13 mouse cellular contexts compared by ENCODE assay signal in the genomic region with DNA sequence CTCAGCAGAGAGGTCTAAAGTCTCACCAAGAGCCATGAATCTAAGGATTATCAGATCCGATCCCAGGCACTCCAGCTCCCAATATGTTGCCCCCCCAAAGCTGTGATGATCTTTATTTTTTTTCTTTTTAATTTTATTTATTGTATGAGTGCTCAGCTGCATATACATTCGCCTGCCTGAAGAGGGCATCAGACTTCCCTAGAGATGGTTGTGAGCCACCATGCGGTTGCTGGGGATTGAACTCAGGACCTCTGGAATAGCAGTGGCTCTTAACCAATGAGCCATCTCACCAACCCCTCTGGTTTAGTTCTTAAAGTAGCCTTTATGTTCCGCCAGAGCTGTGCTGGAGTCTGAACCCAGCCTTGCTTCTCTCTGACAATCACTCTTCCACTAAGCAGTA. TPM values are rescaled to one million over a fixed set of nuclear protein-coding genes. Genes with fewer than 3 reads are reported as not detected.
DNase-seq lines count a peak whose midpoint lies in the region; ATAC-seq and TF ChIP-seq lines count a peak whose summit lies in the region.
"Had no signal": no experiment of that assay in that cellular context is flagged by ENCODE, and none has a peak within 500 bp of the region (broad histone marks: within the 10 kb centered on the region; RNA-seq: fewer than 3 reads in every experiment).

No protein-coding gene starts in this region.

- H3K4me1 ChIP-seq in heart, postnatal 0 days (ENCODE audit: control insufficient read depth, insufficient read depth), result peaks cover 12% of the 10 kb centered on the region
- H3K4me1 ChIP-seq in lung, adult 2 months (ENCODE audit: control insufficient read depth, insufficient read depth, low read length), result peaks cover 22% of the 10 kb centered on the region
- peaks cover 8% of the 10 kb centered on the region for H3K4me1 ChIP-seq in ES-Bruce4 (ENCODE audit: control insufficient read depth, insufficient read depth, low read length)
- H3K4me1 ChIP-seq in cortical plate, adult 2 months (ENCODE audit: control insufficient read depth, insufficient read depth, low read length), result peaks cover 10% of the 10 kb centered on the region

- no peak for ATAC-seq in heart, postnatal 0 days (ENCODE audit: insufficient read depth, low read depth)
- ATAC-seq: intestine, embryonic 15.5 days had no signal

- no peak for TF ChIP-seq EP300 in heart, postnatal 0 days (IDR thresholded peaks at IDR 0.05; ENCODE audit: low read depth)
- no peak for TF ChIP-seq EP300 in ES-Bruce4 (IDR thresholded peaks at IDR 0.05; ENCODE audit: insufficient read depth, low read depth, low read length)

- peak overlapping the region; percentile 81 for H3K27ac ChIP-seq in heart, postnatal 0 days (ENCODE audit: low read depth)
- 0 out of 2 replicates have a peak overlapping the region, but pooled peaks have one; percentile 34 for H3K27ac ChIP-seq in ES-Bruce4 (ENCODE audit: insufficient read depth, low read length)
- H3K27ac ChIP-seq in cortical plate, adult 2 months (ENCODE audit: insufficient read depth, low read length), result no peak overlapping the region
- H3K27ac ChIP-seq: intestine, embryonic 15.5 days had no signal

- TF ChIP-seq POLR2A in lung, adult 2 months (IDR thresholded peaks at IDR 0.05; ENCODE audit: borderline replicate concordance, extremely low read depth, low read depth, low read length), result no peak
- TF ChIP-seq POLR2A in ES-Bruce4 (IDR thresholded peaks at IDR 0.05; ENCODE audit: insufficient read depth, low read length), result no peak
- TF ChIP-seq POLR2A in cortical plate, adult 2 months (IDR thresholded peaks at IDR 0.05; ENCODE audit: extremely low read depth, insufficient read depth, low read length), result no peak

- H3K9me3 ChIP-seq in heart, postnatal 0 days (replicated peaks; ENCODE audit: control insufficient read depth, low read length), result no peaks in the 10 kb centered on the region
- H3K9me3 ChIP-seq in ES-Bruce4 (replicated peaks; ENCODE audit: control insufficient read depth, insufficient read depth, low read length, poor library complexity, severe bottlenecking), result no peaks in the 10 kb centered on the region
- H3K9me3 ChIP-seq: intestine, embryonic 15.5 days had no signal

- no peak overlapping the region for H3K9ac ChIP-seq in heart, postnatal 0 days (replicated peaks; ENCODE audit: low read depth, low read length)
- H3K9ac ChIP-seq in ES-Bruce4 (ENCODE audit: low read depth, poor library complexity, severe bottlenecking), result no peak overlapping the region
- H3K9ac ChIP-seq: intestine, embryonic 15.5 days had no signal

- H3K4me3 ChIP-seq in heart, postnatal 0 days (ENCODE audit: low read depth, low read length), result no peak overlapping the region
- H3K4me3 ChIP-seq in lung, adult 2 months (replicated peaks; ENCODE audit: extremely low read depth, low read depth, low read length), result no peak overlapping the region
- H3K4me3 ChIP-seq in ES-Bruce4 (ENCODE audit: low read depth, low read length), result no peak overlapping the region
- H3K4me3 ChIP-seq in cortical plate, adult 2 months (ENCODE audit: insufficient read depth, low read length), result no peak overlapping the region
- H3K4me3 ChIP-seq: intestine, embryonic 15.5 days had no signal

- no peaks in the 10 kb centered on the region for H3K27me3 ChIP-seq in heart, postnatal 0 days (ENCODE audit: control insufficient read depth, insufficient read depth, low read length)
- no peaks in the 10 kb centered on the region for H3K27me3 ChIP-seq in ES-Bruce4 (ENCODE audit: control insufficient read depth, insufficient read depth, low read length, poor library complexity, severe bottlenecking)
- H3K27me3 ChIP-seq: intestine, embryonic 15.5 days had no signal

- H3K36me3 ChIP-seq in heart, postnatal 0 days (replicated peaks; ENCODE audit: control insufficient read depth, insufficient read depth, low read length), result peaks cover 29% of the 10 kb centered on the region
- no peaks in the 10 kb centered on the region for H3K36me3 ChIP-seq in ES-Bruce4 (ENCODE audit: control insufficient read depth, insufficient read depth, low read length, poor library complexity, severe bottlenecking)

- no peak for DNase-seq in heart, postnatal 0 days (ENCODE audit: low spot score)
- DNase-seq in heart, adult 11 months, result no peak
- DNase-seq in lung, adult 2 months, result no peak
- DNase-seq in lung, postnatal 10 days, result no peak
- no peak for DNase-seq in adrenal gland, postnatal 14 days
- DNase-seq: thymus, adult 18-20 months had no signal

- TF ChIP-seq CTCF in heart, postnatal 0 days (IDR thresholded peaks at IDR 0.05; ENCODE audit: low read depth), result peak; percentile 28
- peak; percentile 29 for TF ChIP-seq CTCF in lung, adult 2 months (IDR thresholded peaks at IDR 0.05; ENCODE audit: insufficient read depth, low read length)
- TF ChIP-seq CTCF in ES-Bruce4 (IDR thresholded peaks at IDR 0.05; ENCODE audit: low read depth, low read length), result peak; percentile 33
- TF ChIP-seq CTCF in cortical plate, adult 2 months (IDR thresholded peaks at IDR 0.05; ENCODE audit: extremely low read depth, insufficient read depth, low read length), result 0 out of 2 replicates have a peak, but pooled peaks have one; percentile 21

- WGBS in heart, postnatal 0 days, result 81% methylated on average over 4 of the region's 4 CpGs
- 80% methylated on average over 4 of the region's 4 CpGs for WGBS in lung, adult 2 months

- H3K4me2 ChIP-seq in heart, postnatal 0 days (ENCODE audit: low read depth, low read length), result no peak overlapping the region
- H3K4me2 ChIP-seq: intestine, embryonic 15.5 days had no signal

RNA-seq across cellular contexts. Expression of gene Soga1, which starts 25.3 kb away (rescaled TPM):
- 21.0 and 48.5 TPM in 2 replicates for total RNA-seq in heart, postnatal 0 days (2014; rRNA removed; ENCODE audit: low replicate concordance)
- polyA plus RNA-seq in heart, postnatal 0 days (2015; fragmentation: Nextera tagmentation; extraction: Ambion mirVana), result 1.0 and 1.1 TPM in 2 replicates
- polyA plus RNA-seq in lung, adult 2 months (2012; rRNA removed), result 34.1 and 37.1 TPM in 2 replicates
- polyA plus RNA-seq in ES-Bruce4 (2011; ENCODE audit: insufficient read depth, insufficient read length, low read depth, missing spikeins), result 9.8 and 11.5 TPM in 2 replicates
- polyA plus RNA-seq in cortical plate, adult 2 months (2012; rRNA removed), result 5.8 and 6.8 TPM in 2 replicates
- total RNA-seq in adrenal gland, postnatal 14 days (2021), result 31.9 and 33.5 TPM in 2 replicates

RNA-seq across cellular contexts. Expression of gene Tldc2, which starts 33.1 kb away (rescaled TPM):
- not detected in 2 replicates for total RNA-seq in heart, postnatal 0 days (2014; rRNA removed; ENCODE audit: low replicate concordance)
- polyA plus RNA-seq in heart, postnatal 0 days (2015; fragmentation: Nextera tagmentation; extraction: Ambion mirVana), result not detected in 2 replicates
- not detected in 2 replicates for polyA plus RNA-seq in lung, adult 2 months (2012; rRNA removed)
- polyA plus RNA-seq in ES-Bruce4 (2011; ENCODE audit: insufficient read depth, insufficient read length, low read depth, missing spikeins), result not detected in 2 replicates
- not detected in 2 replicates for polyA plus RNA-seq in cortical plate, adult 2 months (2012; rRNA removed)
- total RNA-seq in adrenal gland, postnatal 14 days (2021), result not detected in 2 replicates
- total RNA-seq: adrenal gland, adult 18-20 months; heart, adult 18-20 months; left cerebral cortex, postnatal 25 days had no signal
- polyA plus RNA-seq: intestine, embryonic 15.5 days; spleen, adult 2 months had no signal

RNA-seq across cellular contexts. Expression of gene Dsn1, which starts 46.8 kb away (rescaled TPM):
- total RNA-seq in heart, postnatal 0 days (2014; rRNA removed; ENCODE audit: low replicate concordance), result 28.2 and 47.4 TPM in 2 replicates
- polyA plus RNA-seq in heart, postnatal 0 days (2015; fragmentation: Nextera tagmentation; extraction: Ambion mirVana), result 13.8 TPM in 2 replicates
- 1.2 and 1.8 TPM in 2 replicates for polyA plus RNA-seq in lung, adult 2 months (2012; rRNA removed)
- polyA plus RNA-seq in ES-Bruce4 (2011; ENCODE audit: insufficient read depth, insufficient read length, low read depth, missing spikeins), result 33.3 and 40.8 TPM in 2 replicates
- 5.4 and 5.8 TPM in 2 replicates for polyA plus RNA-seq in cortical plate, adult 2 months (2012; rRNA removed)
- total RNA-seq in adrenal gland, postnatal 14 days (2021), result 8.3 and 9.2 TPM in 2 replicates
